Mouse (Mus musculus) intestine, embryonic 14.5 days (tissue): ENCODE results near the gene Olfr1371. TPM values are rescaled to one million over a fixed set of nuclear protein-coding genes. Genes with fewer than 3 reads are reported as not detected.
"Not testable (repeated sequence)": the region's sequence is repeated elsewhere in the genome, so short reads cannot be mapped to it uniquely, and the experiment has no call there.

Source experiments
- ATAC-seq: fragments of 200-750 bp; cut with Nextera tagmentation; replicated peaks from 2 replicates; pipeline ENCODE4 v1.8.0; 2017; ENCODE audit warnings: low read depth, moderate number of reproducible peaks, moderate TSS enrichment, moderate library complexity; ENCODE audit not compliant: low FRiP score, low TSS enrichment
- DNase-seq: peaks from one replicate; pipeline ENCODE4 v3.0.0-alpha.2; 2018; ENCODE audit warnings: low spot score
- H3K27ac ChIP-seq: fragments of 300-500 bp; sonication (generic); 2 replicates; pipeline ENCODE4 v1.5.1; 2014; ENCODE audit warnings: low read depth, mild to moderate bottlenecking, control low read depth
- H3K27me3 ChIP-seq: fragments of 300-500 bp; sonication (generic); replicated peaks from 2 replicates; pipeline ENCODE4 v1.6.1; 2014; ENCODE audit warnings: low read length, control low read depth; ENCODE audit not compliant: control insufficient read depth, insufficient read depth
- H3K36me3 ChIP-seq: fragments of 300-500 bp; sonication (generic); 2 replicates; pipeline ENCODE4 v1.6.1; 2014; ENCODE audit warnings: low read length, control low read depth; ENCODE audit not compliant: control insufficient read depth, insufficient read depth
- H3K4me1 ChIP-seq: fragments of 300-500 bp; sonication (generic); replicated peaks from 2 replicates; pipeline ENCODE4 v1.6.1; 2014; ENCODE audit warnings: low read length, control low read depth, mixed read lengths; ENCODE audit not compliant: control insufficient read depth, insufficient read depth
- H3K4me2 ChIP-seq: fragments of 300-500 bp; sonication (generic); 2 replicates; pipeline ENCODE4 v1.6.1; 2014; ENCODE audit warnings: low read length
- H3K4me3 ChIP-seq: fragments of 300-500 bp; sonication (generic); 2 replicates; pipeline ENCODE4 v1.5.1; 2014; ENCODE audit warnings: low read depth, low read length, control low read depth, mixed read lengths
- H3K9ac ChIP-seq: fragments of 300-500 bp; sonication (generic); 2 replicates; pipeline ENCODE4 v1.6.1; 2014; ENCODE audit warnings: mild to moderate bottlenecking, low read length
- H3K9me3 ChIP-seq: fragments of 300-500 bp; sonication (generic); 2 replicates; pipeline ENCODE4 v1.6.1; 2016; ENCODE audit warnings: low read length, control low read depth; ENCODE audit not compliant: control insufficient read depth
- WGBS: fragments of 180-500 bp; shearing (Covaris S2); extraction: QIAGEN DNeasy Blood & Tissue Kit; methylation state at CpG from one replicate; pipeline ENCODE4 v1.1.7; 2014; 5-methylcytosine and 5-hydroxymethylcytosine counted together
- polyA plus RNA-seq: library from polyadenylated mRNA; unstranded; fragments of >200 nt; fragmentation: Nextera tagmentation; extraction: Ambion mirVana; gene quantifications from 2 replicates; pipeline ENCODE4 v1.2.1, GENCODE M21; 2014

The Olfr1371 gene
- polyA plus RNA-seq, 1 experiment from 2014 or later, result not detected

DNA sequence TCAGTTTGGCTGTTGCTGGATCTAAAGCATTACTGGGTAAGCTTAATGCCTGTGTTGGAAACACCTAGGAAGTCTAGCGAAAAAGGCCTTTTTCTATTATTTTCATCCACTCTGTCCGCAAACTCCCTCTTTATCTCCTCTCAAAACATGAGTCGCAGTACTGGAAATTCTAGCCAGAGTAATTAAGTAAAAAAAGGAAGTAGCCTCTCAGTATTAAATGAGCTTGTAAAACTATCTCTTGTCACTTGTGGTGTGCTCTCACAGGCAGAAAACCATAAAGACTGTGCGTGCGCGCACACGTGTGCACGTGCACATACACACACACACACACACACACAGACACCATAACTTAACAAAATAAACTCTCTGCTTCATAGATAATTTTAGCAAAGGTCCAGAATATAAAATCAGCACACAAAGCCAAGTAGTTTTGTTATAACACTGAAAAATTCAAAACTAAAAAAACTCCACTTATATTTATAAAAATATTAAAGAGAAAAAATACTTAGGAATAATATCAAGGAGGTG is 17.2 kb downstream of the Olfr1371 start:
- H3K4me2 ChIP-seq, H3K27ac ChIP-seq, H3K36me3 ChIP-seq, H3K4me1 ChIP-seq, DNase-seq, H3K9me3 ChIP-seq, ATAC-seq, H3K27me3 ChIP-seq, H3K4me3 ChIP-seq, H3K9ac ChIP-seq: not testable (repeated sequence)
- 89% methylated on average over 8 of the region's 8 CpGs for WGBS

DNA sequence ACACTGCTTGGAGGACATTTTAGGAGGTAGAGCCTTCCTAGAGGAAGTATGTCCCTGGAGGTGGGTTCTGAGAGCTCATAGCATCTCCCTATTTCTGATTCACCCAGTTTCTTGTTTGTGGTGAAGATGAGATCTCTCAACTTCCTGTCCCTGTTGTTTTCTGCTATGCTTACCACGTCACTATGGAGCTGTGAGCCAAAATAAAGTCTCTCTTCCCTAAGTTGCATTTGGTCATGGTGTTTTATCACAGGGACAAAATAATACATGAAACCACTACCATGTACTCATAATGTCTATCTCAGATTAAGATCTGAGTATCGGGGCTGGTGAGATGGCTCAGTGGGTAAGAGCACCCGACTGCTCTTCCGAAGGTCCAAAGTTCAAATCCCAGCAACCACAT is 33.1 kb downstream of the Olfr1371 start:
- not testable (repeated sequence) for H3K4me1 ChIP-seq, H3K4me3 ChIP-seq, H3K36me3 ChIP-seq, H3K27ac ChIP-seq, H3K27me3 ChIP-seq, H3K9ac ChIP-seq, ATAC-seq, DNase-seq, H3K4me2 ChIP-seq, H3K9me3 ChIP-seq
- WGBS, result 88% methylated on average over 4 of the region's 4 CpGs

DNA sequence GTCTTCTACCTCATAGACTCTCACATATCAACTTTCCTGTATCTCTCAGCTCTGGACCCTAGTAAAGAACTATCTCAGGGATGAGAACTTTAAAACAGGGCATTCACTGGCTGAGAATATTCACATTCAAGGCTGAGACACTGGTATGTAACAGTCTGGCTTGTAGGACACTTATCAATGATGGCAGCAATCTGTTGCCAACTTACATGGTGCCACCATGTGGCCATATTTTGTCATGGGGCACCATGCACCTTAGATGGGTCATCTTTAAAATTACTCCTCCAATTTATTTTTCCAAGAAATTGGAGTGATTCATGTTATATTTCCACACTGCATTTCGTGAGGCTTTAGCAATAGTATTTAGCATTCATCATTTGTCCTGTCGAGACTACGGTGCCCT is 33.9 kb downstream of the Olfr1371 start:
- H3K4me1 ChIP-seq, DNase-seq, H3K4me3 ChIP-seq, H3K27ac ChIP-seq, ATAC-seq, H3K36me3 ChIP-seq, H3K9ac ChIP-seq, H3K4me2 ChIP-seq, H3K27me3 ChIP-seq, H3K9me3 ChIP-seq: not testable (repeated sequence)
- no CpG with 5 or more reads among the region's 3 CpGs for WGBS

DNA sequence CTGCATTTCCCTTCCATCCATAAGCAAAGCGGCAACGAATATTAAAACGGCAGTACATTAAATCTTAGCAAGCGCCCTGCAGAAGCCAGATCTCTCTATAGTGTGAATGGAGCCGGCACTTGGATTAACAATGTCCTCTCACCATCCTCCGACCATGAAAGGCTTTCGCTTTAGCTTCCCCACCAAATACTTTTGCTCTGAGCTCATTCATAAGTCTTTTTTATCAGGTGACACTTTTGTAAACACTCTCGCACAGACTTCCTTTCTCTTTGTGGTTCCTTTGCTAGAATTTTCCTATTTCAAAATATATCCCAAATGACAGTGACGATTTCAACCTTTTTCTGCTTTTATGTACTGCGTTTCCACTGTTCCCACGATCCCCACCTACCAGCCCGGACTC is 45.3 kb downstream of the Olfr1371 start:
- WGBS, result 8% methylated on average over 12 of the region's 12 CpGs

DNA sequence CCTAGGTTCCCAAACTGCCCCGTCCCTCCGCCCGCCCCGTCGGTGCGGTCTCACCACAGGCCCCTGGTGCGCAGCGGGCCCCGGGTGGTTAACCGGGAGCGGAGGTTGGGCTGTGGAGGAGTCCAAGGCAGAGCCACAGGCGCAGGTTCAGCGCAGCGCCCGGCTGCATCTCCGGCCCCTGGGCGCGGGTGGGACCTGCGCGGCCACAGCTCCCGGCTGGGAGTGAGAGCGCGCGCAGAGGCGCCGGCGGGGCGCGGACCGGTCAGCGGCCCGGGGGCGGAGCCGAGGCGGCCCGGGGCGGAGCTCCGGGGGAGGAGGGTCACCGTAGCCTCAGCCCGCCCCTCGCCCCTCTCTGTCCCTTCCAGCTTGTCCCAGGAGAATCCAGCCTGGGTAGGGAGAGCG is 45.9 kb downstream of the Olfr1371 start:
- H3K4me3 ChIP-seq, result peak overlapping the region; percentile 42
- H3K9me3 ChIP-seq, H3K36me3 ChIP-seq, H3K27ac ChIP-seq, H3K4me1 ChIP-seq: not testable (repeated sequence)
- WGBS, result 1% methylated on average over 26 of the region's 42 CpGs
- peaks cover 17% of the 10 kb centered on the region for H3K27me3 ChIP-seq
- peak; percentile 65 for DNase-seq
- peak; percentile 90 for ATAC-seq
- 0 out of 2 replicates have a peak overlapping the region, but pooled peaks have one; percentile 22 for H3K9ac ChIP-seq
- peak overlapping the region; percentile 71 for H3K4me2 ChIP-seq

More for the DNA sequence above, 45.3 kb downstream of the Olfr1371 start:
- DNase-seq (no peak), ATAC-seq (no peak)
- no peak overlapping the region for H3K9ac ChIP-seq
- H3K27ac ChIP-seq, result no peak overlapping the region
- peak overlapping the region; percentile 42 for H3K4me3 ChIP-seq
- peaks cover 17% of the 10 kb centered on the region for H3K27me3 ChIP-seq
- H3K9me3 ChIP-seq, result no peaks in the 10 kb centered on the region
- H3K36me3 ChIP-seq, result no peaks in the 10 kb centered on the region
- no peaks in the 10 kb centered on the region for H3K4me1 ChIP-seq
- peak overlapping the region; percentile 71 for H3K4me2 ChIP-seq

DNA sequence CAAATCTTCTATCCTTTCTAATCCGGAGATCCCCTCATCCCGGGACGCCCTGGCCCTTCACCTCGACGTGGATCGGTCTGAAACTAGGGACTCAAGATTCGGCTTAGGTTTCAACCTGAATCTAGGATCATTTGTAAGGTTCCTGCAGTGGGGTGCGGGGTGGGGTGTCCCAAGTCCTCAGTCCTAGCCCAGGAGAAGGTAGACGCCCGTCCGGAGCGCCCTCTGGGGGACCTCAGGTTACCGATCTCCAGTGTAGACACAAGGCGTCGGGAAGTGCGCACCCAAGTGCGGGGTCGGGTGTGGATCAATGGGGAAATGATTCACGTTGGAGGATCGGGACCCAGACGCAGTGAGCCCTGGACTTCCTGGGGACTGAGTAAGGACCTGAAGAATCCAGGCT is 46.7 kb downstream of the Olfr1371 start:
- H3K36me3 ChIP-seq, result no peaks in the 10 kb centered on the region
- no peak overlapping the region for H3K27ac ChIP-seq
- WGBS, result 1% methylated on average over 21 of the region's 21 CpGs
- H3K4me2 ChIP-seq, result peak overlapping the region; percentile 71
- H3K27me3 ChIP-seq, result peaks cover 17% of the 10 kb centered on the region
- H3K9me3 ChIP-seq, result no peaks in the 10 kb centered on the region
- DNase-seq (peak; percentile 72), ATAC-seq (0 out of 2 replicates have a peak, but pooled peaks have one; percentile 19)
- no peaks in the 10 kb centered on the region for H3K4me1 ChIP-seq
- no peak overlapping the region for H3K9ac ChIP-seq
- H3K4me3 ChIP-seq, result peak overlapping the region; percentile 42

DNA sequence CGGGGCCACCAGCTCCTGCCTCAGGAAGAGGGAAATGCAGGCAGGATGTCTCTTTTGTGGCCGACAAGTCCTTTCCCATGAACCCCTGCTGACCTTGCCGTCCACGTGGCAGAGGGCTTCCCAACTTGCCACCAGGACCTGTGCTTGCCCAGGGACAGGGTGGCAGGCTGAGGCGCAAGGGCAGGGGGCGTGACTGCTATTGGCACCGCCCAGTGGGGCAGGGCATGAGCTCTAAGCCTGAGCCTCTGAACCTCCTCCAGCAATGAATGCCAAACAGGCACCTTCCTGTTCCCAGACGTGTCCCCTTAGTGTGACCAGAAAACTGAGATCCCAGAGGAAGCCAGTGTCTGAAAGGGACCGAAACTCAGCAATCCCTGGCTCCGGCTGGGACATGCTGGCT is 49.9 kb downstream of the Olfr1371 start:
- Histone ChIP-seq H3K4me2 (no peak overlapping the region), H3K36me3 (no peaks in the 10 kb centered on the region), H3K27ac (no peak overlapping the region), H3K9me3 (no peaks in the 10 kb centered on the region), H3K4me3 (no peak overlapping the region), H3K27me3 (peaks cover 17% of the 10 kb centered on the region), H3K9ac (no peak overlapping the region), H3K4me1 (no peaks in the 10 kb centered on the region)
- DNase-seq, result no peak
- ATAC-seq, result no peak
- WGBS, result 31% methylated on average over 10 of the region's 10 CpGs

Other genes with a start within 250 kb of the Olfr1371 start
- 99.5 and 103 TPM in 2 replicates for gene Cdkn2aipnl, start 246.3 kb downstream of the Olfr1371 start, polyA plus RNA-seq
- 139 and 145 TPM in 2 replicates for gene Ube2b, start 213.2 kb downstream of the Olfr1371 start, polyA plus RNA-seq
- gene Cdkl3, start 209.8 kb downstream of the Olfr1371 start, polyA plus RNA-seq, result 5.3 and 6.2 TPM in 2 replicates
- gene Ppp2ca, start 115.3 kb downstream of the Olfr1371 start, polyA plus RNA-seq, result 83.9 and 87.8 TPM in 2 replicates
- gene Olfr1373, start 68.5 kb downstream of the Olfr1371 start, polyA plus RNA-seq, result not detected in 2 replicates
- gene Skp1a, start 18.0 kb upstream of the Olfr1371 start, polyA plus RNA-seq, result 743 and 772 TPM in 2 replicates
- 7.8 and 9.5 TPM in 2 replicates for gene Tcf7, start 69.0 kb upstream of the Olfr1371 start, polyA plus RNA-seq
- 235 and 250 TPM in 2 replicates for gene Vdac1, start 146.9 kb upstream of the Olfr1371 start, polyA plus RNA-seq
- 194 and 228 TPM in 2 replicates for gene 9530068E07Rik, start 182.4 kb upstream of the Olfr1371 start, polyA plus RNA-seq